Mouse (Mus musculus): ENCODE measurements around the gene Gon7.
A peak's percentile ranks its signal among the peaks of the same experiment; 100 is the strongest.

Gon7 gene

GRCm38 (mm10) chr12:102743036-102743588 is 14.5 kb downstream of the Gon7 start:
- DNase-seq (ENCODE audit: low read depth, low spot score), result no peak

GRCm38 (mm10) chr12:102742056-102742455 is 15.5 kb downstream of the Gon7 start:
- no peak for DNase-seq (ENCODE audit: low read depth, low spot score)

- peak; percentile 55 for DNase-seq (ENCODE audit: low read depth, low spot score)
Measured at GRCm38 (mm10) chr12:102740285-102740684, 17.3 kb downstream of the Gon7 start.

GRCm38 (mm10) chr12:102739096-102739495 is 18.5 kb downstream of the Gon7 start:
- DNase-seq (ENCODE audit: low read depth, low spot score), result no peak

DNA sequence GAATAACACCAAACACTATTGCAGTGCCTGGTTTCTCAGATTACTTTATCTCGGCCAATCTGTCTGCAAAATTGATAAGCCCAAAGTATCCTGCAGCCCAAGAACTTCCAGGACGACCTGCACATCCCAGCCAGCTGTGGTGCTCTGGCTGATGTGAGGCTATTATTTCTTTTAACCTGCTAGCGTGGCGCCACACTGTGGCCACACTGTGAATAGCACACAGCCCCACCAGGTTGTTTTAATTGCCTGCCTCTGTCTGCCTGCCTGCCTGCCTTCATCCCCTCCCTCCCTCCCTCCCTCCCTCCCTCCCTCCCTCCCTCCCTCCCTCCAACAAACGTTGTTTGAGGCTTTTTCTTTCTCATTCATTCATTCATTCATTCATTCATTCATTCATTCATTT is 24.2 kb downstream of the Gon7 start:
- DNase-seq (ENCODE audit: low read depth, low spot score), result peak; percentile 56

GRCm38 (mm10) chr12:102730798-102731619 is 26.6 kb downstream of the Gon7 start:
- DNase-seq (ENCODE audit: low read depth, low spot score), result peak; percentile 64

DNA sequence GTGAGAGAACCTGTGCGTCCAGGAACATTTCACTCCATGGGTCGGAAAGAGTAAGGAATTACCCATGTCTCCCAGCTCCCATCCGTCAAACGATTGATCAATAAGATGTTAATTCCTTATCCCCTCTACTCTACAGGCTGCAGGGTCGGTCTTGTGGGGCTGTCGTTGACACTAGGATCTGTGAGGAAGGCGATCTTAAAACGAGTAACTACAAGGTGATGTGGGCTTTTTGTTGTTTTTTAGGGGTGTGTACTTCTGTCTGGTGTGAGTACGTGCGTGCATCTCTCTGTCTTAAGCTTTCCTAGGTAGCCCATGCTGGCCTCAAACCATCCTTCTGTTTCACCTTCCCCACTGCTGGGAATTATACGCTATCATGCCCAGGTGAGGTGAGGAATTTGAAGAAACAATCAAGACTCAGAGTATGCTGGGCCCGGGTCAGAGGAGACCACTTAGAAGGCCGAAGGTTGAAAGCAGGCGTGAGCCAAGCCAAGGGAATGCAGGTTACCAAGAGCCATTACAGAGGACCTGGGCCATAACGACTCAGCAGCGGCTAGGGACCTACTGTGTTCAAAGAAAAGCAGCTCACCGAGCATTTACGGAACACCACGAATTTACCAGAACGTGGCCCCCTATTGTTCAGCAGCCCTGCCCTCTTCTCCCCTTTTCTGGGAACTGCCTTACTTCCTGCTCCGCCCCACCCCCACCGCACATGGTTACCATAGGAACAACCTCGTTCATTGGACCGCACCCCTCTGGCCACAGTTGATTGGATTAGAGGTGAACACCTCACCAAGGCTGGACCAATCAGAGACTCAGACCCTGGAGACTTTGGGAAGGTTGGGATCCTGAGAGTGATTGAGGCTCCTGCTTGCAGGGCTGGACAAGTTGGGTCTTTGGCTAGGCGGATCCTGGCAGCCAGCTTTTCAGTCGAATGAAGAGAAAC is 27.5 kb downstream of the Gon7 start:
- peak; percentile 92 for DNase-seq (ENCODE audit: low read depth, low spot score)

DNA sequence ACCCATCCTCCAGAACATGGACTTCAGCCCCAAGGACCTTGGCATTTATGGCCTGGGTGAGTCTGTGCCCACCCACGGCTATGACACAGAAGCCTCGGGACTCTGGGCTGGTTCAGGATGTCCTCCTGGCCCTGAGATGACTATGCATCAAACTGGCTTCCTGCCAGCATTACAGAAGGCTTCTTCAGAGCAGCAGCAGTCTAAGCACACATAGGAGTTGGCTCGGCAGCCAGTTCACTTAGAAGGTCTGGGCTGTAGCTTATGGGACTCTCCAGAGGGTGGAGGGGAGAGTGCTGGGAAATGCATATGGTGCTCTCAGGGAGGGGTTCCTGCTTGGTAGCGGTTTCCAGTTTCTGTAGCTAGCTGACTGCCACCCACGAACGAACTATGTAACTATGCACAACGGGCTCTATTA is 31.8 kb downstream of the Gon7 start:
- peak; percentile 71 for DNase-seq (ENCODE audit: low read depth, low spot score)

GRCm38 (mm10) chr12:102725146-102725545 is 32.5 kb downstream of the Gon7 start:
- no peak for DNase-seq (ENCODE audit: low read depth, low spot score)

DNA sequence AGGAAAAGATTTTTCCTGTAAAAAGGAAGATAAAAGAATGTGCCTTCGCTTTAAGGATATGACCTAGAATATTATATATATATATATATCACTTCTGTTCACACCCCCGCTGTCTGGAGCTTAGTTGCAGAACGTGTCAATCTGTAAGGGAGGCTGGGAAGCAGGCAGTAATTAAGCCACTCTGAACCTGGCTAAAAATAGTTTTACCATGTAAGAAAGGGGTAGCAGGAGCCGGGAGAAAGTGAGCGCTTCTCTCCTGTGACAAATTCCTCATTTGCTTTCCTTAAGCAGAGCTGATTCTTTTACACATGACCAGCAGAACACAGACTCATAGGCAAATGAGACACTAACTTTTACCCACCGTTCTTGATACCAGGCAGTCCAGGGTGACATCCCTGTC is 33.7 kb downstream of the Gon7 start:
- peak; percentile 91 for DNase-seq (ENCODE audit: low read depth, low spot score)

DNA sequence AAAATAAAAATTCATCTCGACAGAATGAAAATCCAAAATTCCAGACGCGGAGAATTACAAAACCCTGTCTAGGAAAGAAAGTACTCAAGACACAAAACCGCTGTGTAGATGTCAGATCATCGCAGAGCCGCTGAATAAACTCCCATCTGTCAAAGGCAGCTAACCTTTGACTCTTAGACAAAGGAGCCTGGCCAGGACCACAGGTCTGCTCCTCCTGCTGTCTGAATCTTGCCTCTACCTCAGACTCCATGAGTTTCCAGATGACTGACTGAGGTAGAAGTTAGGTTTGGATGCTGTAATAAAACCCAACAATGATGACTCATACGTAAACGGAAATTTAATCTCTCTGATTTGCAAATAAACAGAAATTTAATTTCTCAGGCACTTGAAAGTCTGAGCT is 34.6 kb downstream of the Gon7 start:
- DNase-seq (ENCODE audit: low read depth, low spot score), result no peak

GRCm38 (mm10) chr12:102722451-102722850 is 35.2 kb downstream of the Gon7 start:
- peak; percentile 35 for DNase-seq (ENCODE audit: low read depth, low spot score)

GRCm38 (mm10) chr12:102719552-102720315 is 37.9 kb downstream of the Gon7 start:
- DNase-seq (ENCODE audit: low read depth, low spot score), result peak; percentile 78

- no peak for DNase-seq (ENCODE audit: low read depth, low spot score)
Measured at GRCm38 (mm10) chr12:102714654-102715395, 42.8 kb downstream of the Gon7 start.

GRCm38 (mm10) chr12:102714116-102714515 is 43.5 kb downstream of the Gon7 start:
- no peak for DNase-seq (ENCODE audit: low read depth, low spot score)

DNA sequence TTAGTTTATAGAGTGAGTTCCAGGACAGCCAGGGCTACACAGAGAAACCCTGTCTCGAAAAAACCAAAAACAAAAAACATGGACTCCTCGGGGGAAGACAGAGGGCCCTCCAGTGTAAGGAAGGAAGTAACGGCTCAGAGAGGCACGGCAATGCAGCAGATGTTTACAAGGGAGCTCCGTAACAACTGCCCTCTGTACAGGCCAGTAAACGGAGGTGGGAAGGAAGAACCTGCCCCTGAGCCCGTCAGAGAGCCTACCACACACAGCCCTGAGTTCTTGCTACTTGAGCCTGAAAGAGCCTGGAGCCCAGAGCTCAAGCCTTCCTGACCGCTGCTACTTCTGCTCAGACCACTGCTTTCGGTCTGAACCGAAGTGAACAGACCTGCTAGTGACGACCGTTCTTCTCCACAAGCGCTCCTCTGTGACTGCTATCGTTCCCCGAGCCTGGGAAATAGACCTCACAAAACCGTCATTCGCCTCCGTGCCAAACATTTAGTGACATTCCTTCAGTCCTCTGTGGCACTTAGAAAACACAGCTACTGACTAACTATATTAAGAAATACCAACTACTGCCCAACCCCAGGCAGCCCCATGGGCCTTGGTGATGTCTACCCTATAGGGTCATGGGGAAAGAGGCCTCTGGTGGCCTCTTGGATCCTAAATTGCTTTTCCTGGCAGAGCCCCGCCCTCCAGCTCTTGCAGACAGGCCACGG is 44.3 kb downstream of the Gon7 start:
- DNase-seq (ENCODE audit: low read depth, low spot score), result no peak

DNA sequence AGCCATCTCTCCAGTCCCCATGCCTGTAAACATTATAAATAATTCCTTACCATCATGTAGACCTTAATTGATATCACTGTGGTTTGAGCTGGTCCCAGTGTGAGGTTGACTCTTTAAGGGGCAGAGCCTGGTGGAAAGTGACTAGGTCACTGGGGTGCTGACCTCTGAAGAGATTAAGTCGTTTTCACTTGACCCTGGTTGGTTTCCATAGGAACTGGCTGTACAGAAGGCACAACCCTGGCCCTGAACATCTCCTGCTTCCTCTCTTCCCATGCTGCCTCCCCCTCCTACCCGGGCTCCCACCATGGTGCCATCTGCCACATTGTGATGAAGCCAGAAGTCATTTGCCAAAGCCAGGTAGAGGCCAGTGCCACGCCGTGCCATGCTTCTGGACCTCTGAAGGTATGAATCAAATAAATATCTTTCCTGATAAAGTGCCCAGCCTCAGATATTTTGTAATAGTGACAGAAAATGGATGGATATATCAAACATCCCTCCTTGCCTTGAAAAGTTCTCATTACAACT is 46.7 kb downstream of the Gon7 start:
- DNase-seq (ENCODE audit: low read depth, low spot score), result peak; percentile 96

GRCm38 (mm10) chr12:102709896-102710295 is 47.7 kb downstream of the Gon7 start:
- DNase-seq (ENCODE audit: low read depth, low spot score), result no peak

GRCm38 (mm10) chr12:102708220-102708619 is 49.4 kb downstream of the Gon7 start:
- DNase-seq (ENCODE audit: low read depth, low spot score), result no peak
